Mouse (Mus musculus): ENCODE results near the gene Bhlhe41.

- TF ChIP-seq CTCF (IDR thresholded peaks at IDR 0.05; ENCODE audit: borderline replicate concordance, insufficient read depth, low read length) (no peak), POLR2A (IDR thresholded peaks at IDR 0.05; ENCODE audit: low read depth, low read length) (no peak)
Measured at GRCm38 (mm10) chr6:145854756-145855155, 10.6 kb downstream of the Bhlhe41 start.

Measured in embryonic fibroblast, embryonic 13.5 days (primary cell).